In the genomic region with DNA sequence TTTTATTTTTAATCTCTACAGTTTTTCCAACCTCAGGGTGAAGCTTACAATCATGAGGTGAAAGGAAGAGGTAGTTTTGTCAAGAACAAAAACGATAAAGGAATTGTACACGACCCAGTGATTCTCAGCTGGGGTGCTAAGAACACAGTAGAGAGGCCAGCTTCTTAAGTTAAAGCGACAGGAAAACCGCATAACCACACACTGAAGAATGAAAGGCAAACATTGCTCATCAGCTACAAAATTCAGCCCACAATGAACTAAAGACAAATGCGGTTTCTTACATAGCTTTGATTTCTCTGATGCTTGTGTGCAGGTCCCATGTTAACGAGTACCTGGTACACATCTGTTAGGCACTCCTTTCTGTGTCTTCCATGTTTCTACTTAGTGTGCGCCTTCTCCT, we compare ENCODE assay signal across 24 mouse cellular contexts. TPM values are rescaled to one million over a fixed set of nuclear protein-coding genes. Genes with fewer than 3 reads are reported as not detected.
DNase-seq lines count a peak whose midpoint lies in the region; ATAC-seq and TF ChIP-seq lines count a peak whose summit lies in the region.
"Had no signal": no experiment of that assay in that cellular context is flagged by ENCODE, and none has a peak within 500 bp of the region (broad histone marks: within the 10 kb centered on the region; RNA-seq: fewer than 3 reads in every experiment).

No protein-coding gene starts in this region.

- DNase-seq in 416B (ENCODE audit: low read depth): peak; percentile 80
- peak; percentile 5 for DNase-seq in CD4-positive helper T cell, adult 2 months (ENCODE audit: low read depth, low spot score)
- DNase-seq in lung, postnatal 0 days (ENCODE audit: low spot score): no peak
- no peak for DNase-seq in kidney, postnatal 14 days
- DNase-seq: adrenal gland, adult 8-10 months; adrenal gland, postnatal 36 days; cerebellum, adult 18-20 months; cerebellum, adult 9-10 months; cerebellum, postnatal 14 days; gastrocnemius, postnatal 25 days had no signal

- no peaks in the 10 kb centered on the region for H3K9me3 ChIP-seq in lung, postnatal 0 days (ENCODE audit: low read length)
- H3K9me3 ChIP-seq: embryonic facial prominence, embryonic 12.5 days; embryonic facial prominence, embryonic 15.5 days; forebrain, embryonic 12.5 days; forebrain, embryonic 15.5 days; hindbrain, embryonic 12.5 days; hindbrain, embryonic 15.5 days; intestine, embryonic 15.5 days had no signal

- no peaks in the 10 kb centered on the region for H3K27me3 ChIP-seq in lung, postnatal 0 days (replicated peaks; ENCODE audit: insufficient read depth, low read length)
- H3K27me3 ChIP-seq: embryonic facial prominence, embryonic 12.5 days; embryonic facial prominence, embryonic 15.5 days; forebrain, embryonic 12.5 days; forebrain, embryonic 15.5 days; hindbrain, embryonic 12.5 days; hindbrain, embryonic 15.5 days; intestine, embryonic 15.5 days had no signal

- no peak overlapping the region for H3K4me3 ChIP-seq in lung, postnatal 0 days (ENCODE audit: low read depth, low read length)
- H3K4me3 ChIP-seq: embryonic facial prominence, embryonic 12.5 days; embryonic facial prominence, embryonic 15.5 days; forebrain, embryonic 12.5 days; forebrain, embryonic 15.5 days; hindbrain, embryonic 12.5 days; hindbrain, embryonic 15.5 days; intestine, embryonic 15.5 days had no signal

- TF ChIP-seq EP300 in lung, postnatal 0 days (IDR thresholded peaks at IDR 0.05): no peak

- no peak overlapping the region for H3K4me2 ChIP-seq in lung, postnatal 0 days (replicated peaks; ENCODE audit: low read depth, low read length)
- H3K4me2 ChIP-seq: embryonic facial prominence, embryonic 12.5 days; embryonic facial prominence, embryonic 15.5 days; forebrain, embryonic 12.5 days; forebrain, embryonic 15.5 days; heart, embryonic 11.5 days; hindbrain, embryonic 12.5 days; hindbrain, embryonic 15.5 days; intestine, embryonic 15.5 days had no signal

- 0 out of 2 replicates have a peak, but pooled peaks cover 5% of the 10 kb centered on the region for H3K36me3 ChIP-seq in lung, postnatal 0 days (ENCODE audit: insufficient read depth, low read length)
- H3K36me3 ChIP-seq: embryonic facial prominence, embryonic 12.5 days; embryonic facial prominence, embryonic 15.5 days; intestine, embryonic 15.5 days had no signal

- H3K9ac ChIP-seq in lung, postnatal 0 days (replicated peaks; ENCODE audit: low read depth): no peak overlapping the region
- H3K9ac ChIP-seq: embryonic facial prominence, embryonic 12.5 days; embryonic facial prominence, embryonic 15.5 days; forebrain, embryonic 12.5 days; forebrain, embryonic 15.5 days; hindbrain, embryonic 12.5 days; hindbrain, embryonic 15.5 days; intestine, embryonic 15.5 days had no signal

- no peak for TF ChIP-seq CTCF in lung, postnatal 0 days (IDR thresholded peaks at IDR 0.05)

- H3K27ac ChIP-seq in lung, postnatal 0 days (ENCODE audit: low read length): no peak overlapping the region
- H3K27ac ChIP-seq: embryonic facial prominence, embryonic 12.5 days; embryonic facial prominence, embryonic 15.5 days; forebrain, embryonic 12.5 days; forebrain, embryonic 15.5 days; hindbrain, embryonic 12.5 days; hindbrain, embryonic 15.5 days; intestine, embryonic 15.5 days had no signal

- H3K4me1 ChIP-seq in lung, postnatal 0 days (ENCODE audit: insufficient read depth, low read depth, low read length): no peaks in the 10 kb centered on the region
- H3K4me1 ChIP-seq: embryonic facial prominence, embryonic 12.5 days; forebrain, embryonic 12.5 days; forebrain, embryonic 15.5 days; hindbrain, embryonic 12.5 days; hindbrain, embryonic 15.5 days; intestine, embryonic 15.5 days had no signal

- ATAC-seq in common myeloid progenitor, adult 5-6 weeks (replicated peaks; ENCODE audit: low read depth, poor library complexity, severe bottlenecking): 0 out of 2 replicates have a peak, but pooled peaks have one; percentile 22
- no peak for ATAC-seq in lung, postnatal 0 days
- ATAC-seq in megakaryocyte progenitor cell, adult 5-6 weeks (replicated peaks; ENCODE audit: poor library complexity): no peak
- ATAC-seq: activated CD4-positive, CD25-positive, alpha-beta regulatory T cell, adult 4 months; forebrain, embryonic 15.5 days; intestine, embryonic 15.5 days had no signal

- 88% methylated on average over 7 of the region's 7 CpGs for WGBS in lung, postnatal 0 days

RNA-seq across cellular contexts. Expression of a gene that starts 33.5 kb away (rescaled TPM):
- not detected in 2 replicates for total RNA-seq in common myeloid progenitor, adult 5-6 weeks (2017)
- 5.4 and 6.2 TPM in 2 replicates for polyA plus RNA-seq in lung, postnatal 0 days (2015; fragmentation: Nextera tagmentation; extraction: Ambion mirVana)
- not detected in 2 replicates for total RNA-seq in megakaryocyte progenitor cell, adult 5-6 weeks (2015)
- not detected in 2 replicates for total RNA-seq in megakaryocyte progenitor cell, adult 5-6 weeks (2017)
- total RNA-seq: gastrocnemius, adult 8-10 months; gastrocnemius, postnatal 25 days; heart, postnatal 25 days; hematopoietic stem cell, adult 5-6 weeks had no signal
- polyA plus RNA-seq: activated CD4-positive, CD25-positive, alpha-beta regulatory T cell, adult 4 months had no signal

RNA-seq across cellular contexts. Expression of a gene that starts 34.2 kb away (rescaled TPM):
- 13.6 and 26.9 TPM in 2 replicates for total RNA-seq in common myeloid progenitor, adult 5-6 weeks (2017)
- polyA plus RNA-seq in lung, postnatal 0 days (2015; fragmentation: Nextera tagmentation; extraction: Ambion mirVana): 18.6 and 21.4 TPM in 2 replicates
- total RNA-seq in megakaryocyte progenitor cell, adult 5-6 weeks (2015): 4.9 and 5.9 TPM in 2 replicates
- 6.7 and 9.7 TPM in 2 replicates for total RNA-seq in megakaryocyte progenitor cell, adult 5-6 weeks (2017)

Comparison
In these comparisons a context has a peak if more than half of its experiments do, and no peak if none do; other contexts are left out.
1. DNase-seq: peak in 416B (single experiment) and CD4-positive helper T cell, adult 2 months (single experiment); none in lung, postnatal 0 days (single experiment) and kidney, postnatal 14 days (single experiment).